In the genomic region with DNA sequence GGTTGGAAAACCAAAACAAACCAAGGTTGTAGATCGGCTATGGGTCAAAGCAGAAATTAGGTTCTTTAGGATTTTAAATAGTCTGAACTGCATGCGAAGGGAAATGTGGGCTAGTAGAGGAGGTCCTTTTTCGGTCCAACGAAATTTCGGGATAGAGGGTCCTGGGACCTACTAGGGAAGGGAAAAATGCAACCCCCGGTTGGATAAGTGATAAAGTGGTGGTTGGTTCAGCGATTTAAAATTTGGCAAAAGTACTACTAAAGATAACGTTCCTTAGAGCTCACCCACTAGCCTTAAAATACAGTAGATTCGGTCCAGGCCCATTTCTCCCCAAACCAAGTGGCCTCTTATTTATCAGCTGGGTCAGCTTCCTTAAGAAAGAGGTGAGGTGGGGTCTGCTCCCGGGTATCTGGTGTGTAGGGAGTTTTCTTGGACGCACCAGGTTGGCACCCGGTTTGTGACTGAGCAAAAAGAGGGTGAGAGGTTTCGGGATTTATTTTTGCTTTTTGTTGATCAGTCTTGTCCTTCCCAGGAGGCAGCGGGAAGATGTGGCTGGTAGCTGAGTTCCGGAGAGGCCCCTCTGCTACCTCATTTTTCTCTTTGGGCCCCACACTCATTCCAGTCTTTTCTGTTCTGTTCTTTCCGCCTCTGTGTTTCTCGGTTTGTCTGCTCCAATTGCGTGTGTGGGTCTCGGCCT, we compare ENCODE assay signal across 9 mouse cellular contexts. TPM values are rescaled to one million over a fixed set of nuclear protein-coding genes. Genes with fewer than 3 reads are reported as not detected.
DNase-seq lines count a peak whose midpoint lies in the region; ATAC-seq and TF ChIP-seq lines count a peak whose summit lies in the region.
"Had no signal": no experiment of that assay in that cellular context is flagged by ENCODE, and none has a peak within 500 bp of the region (broad histone marks: within the 10 kb centered on the region; RNA-seq: fewer than 3 reads in every experiment).

No protein-coding gene starts in this region.

- peaks cover 40% of the 10 kb centered on the region for H3K4me1 ChIP-seq in heart, embryonic 10.5 days
- H3K4me1 ChIP-seq in megakaryocyte, embryonic 14.5 days = peaks cover 56% of the 10 kb centered on the region
- peaks cover 91% of the 10 kb centered on the region for H3K4me1 ChIP-seq in limb, embryonic 10.5 days
- peaks cover 26% of the 10 kb centered on the region for H3K4me1 ChIP-seq in olfactory bulb, adult 2 months (ENCODE audit: control insufficient read depth, insufficient read depth, low read length)

- WGBS in heart, embryonic 10.5 days = 3% methylated on average over 19 of the region's 19 CpGs
- under 1% methylated on average over 19 of the region's 19 CpGs for WGBS in limb, embryonic 10.5 days
- WGBS in olfactory bulb, adult 2 months = 10% methylated on average over 19 of the region's 19 CpGs

- ATAC-seq in megakaryocyte, adult 5-6 weeks (ENCODE audit: poor library complexity, severe bottlenecking) = no peak

- peaks cover 96% of the 10 kb centered on the region for H3K27me3 ChIP-seq in heart, embryonic 10.5 days (ENCODE audit: insufficient read depth, poor library complexity, severe bottlenecking)
- H3K27me3 ChIP-seq in megakaryocyte, embryonic 14.5 days (replicated peaks) = peaks cover 100% of the 10 kb centered on the region
- peaks cover 88% of the 10 kb centered on the region for H3K27me3 ChIP-seq in limb, embryonic 10.5 days (ENCODE audit: low read depth, poor library complexity, severe bottlenecking)

- TF ChIP-seq CTCF in olfactory bulb, adult 2 months (IDR thresholded peaks at IDR 0.05; ENCODE audit: insufficient read depth, low read depth, low read length) = no peak

- H3K27ac ChIP-seq in heart, embryonic 10.5 days = no peak overlapping the region
- H3K27ac ChIP-seq in limb, embryonic 10.5 days = peak overlapping the region; percentile 97
- no peak overlapping the region for H3K27ac ChIP-seq in olfactory bulb, adult 2 months (ENCODE audit: insufficient read depth, low read depth, low read length)

- H3K4me3 ChIP-seq in heart, embryonic 10.5 days = peak overlapping the region; percentile 58
- H3K4me3 ChIP-seq in megakaryocyte, embryonic 14.5 days (replicated peaks) = peak overlapping the region; percentile 23
- peak overlapping the region; percentile 80 for H3K4me3 ChIP-seq in limb, embryonic 10.5 days
- H3K4me3 ChIP-seq in olfactory bulb, adult 2 months (ENCODE audit: insufficient read depth, low read depth, low read length) = peak overlapping the region; percentile 23; the same call in 1 of the 2 replicates

- H3K36me3 ChIP-seq in heart, embryonic 10.5 days = no peaks in the 10 kb centered on the region
- no peaks in the 10 kb centered on the region for H3K36me3 ChIP-seq in megakaryocyte, embryonic 14.5 days (replicated peaks; ENCODE audit: low read length)
- H3K36me3 ChIP-seq in limb, embryonic 10.5 days = peaks cover 39% of the 10 kb centered on the region

- intact Hi-C loops in heart, postnatal 25 days (cut with DNase I) = loop anchor here (10.0 kb wide), 1 partner anchor 869 kb away; the partner anchor contains the start of gene Ppp6c

- no peak for TF ChIP-seq POLR2A in olfactory bulb, adult 2 months (IDR thresholded peaks at IDR 0.05; ENCODE audit: insufficient read depth, low read depth, low read length)

- no peak for DNase-seq in heart, embryonic 10.5 days (ENCODE audit: low spot score)
- no peak for DNase-seq in heart, postnatal 25 days (ENCODE audit: low spot score)
- DNase-seq in limb, embryonic 10.5 days (ENCODE audit: low spot score) = no peak
- DNase-seq in layer of hippocampus, adult 9-10 months (ENCODE audit: low spot score) = no peak
- no peak for DNase-seq in left cerebral cortex, adult 8-10 months (ENCODE audit: low spot score in 2 of 2)

- no peaks in the 10 kb centered on the region for H3K9me3 ChIP-seq in heart, embryonic 10.5 days
- H3K9me3 ChIP-seq in megakaryocyte, embryonic 14.5 days = no peaks in the 10 kb centered on the region
- no peaks in the 10 kb centered on the region for H3K9me3 ChIP-seq in limb, embryonic 10.5 days (replicated peaks)

RNA-seq across cellular contexts. Expression of gene Lhx2, which starts 16.8 kb away (rescaled TPM):
- 0.58 and 6.0 TPM in 2 replicates for polyA plus RNA-seq in heart, embryonic 10.5 days (2016; fragmentation: Nextera tagmentation; extraction: Ambion mirVana)
- total RNA-seq in heart, postnatal 25 days (2021) = under 1 TPM in 1 of 2 experiments, not detected in 1; 0.29 TPM
- polyA plus RNA-seq in megakaryocyte, embryonic 14.5 days (2012; ENCODE audit: insufficient read depth, low replicate concordance) = 0.03 TPM in 1 of 2 replicates, not detected in the other
- total RNA-seq in megakaryocyte, adult 5-6 weeks (2015) = 0.18 and 1.0 TPM in 2 replicates
- not detected in 2 replicates for total RNA-seq in megakaryocyte, adult 5-6 weeks (2017)
- 33.7 and 48.4 TPM in 2 replicates for polyA plus RNA-seq in limb, embryonic 10.5 days (2016; fragmentation: Nextera tagmentation; extraction: Ambion mirVana)
- not detected in 2 replicates for polyA plus RNA-seq in olfactory bulb, adult 2 months (2012; ENCODE audit: insufficient read depth, insufficient read length, low replicate concordance, missing spikeins)
- total RNA-seq in left cerebral cortex, adult 8-10 months (2022) = 10 to 100 TPM; 55.7 to 61.8 (median 58.4) TPM
- total RNA-seq: adrenal gland, adult 2 months had no signal
- polyA plus RNA-seq: adrenal gland, adult 2 months had no signal

Comparison
In these comparisons a context has a peak if more than half of its experiments do, and no peak if none do; other contexts are left out.
1. H3K4me3 ChIP-seq: peak in every context shown above with its lines; median percentile 80 in limb, embryonic 10.5 days; 58 in heart, embryonic 10.5 days; 23 in megakaryocyte, embryonic 14.5 days; 23 in olfactory bulb, adult 2 months.